Mouse (Mus musculus) megakaryocyte progenitor cell, adult 5-6 weeks (primary cell): ENCODE measurements around the gene Zfp579. TPM values are rescaled to one million over a fixed set of nuclear protein-coding genes. Genes with fewer than 3 reads are reported as not detected.
A peak's percentile ranks its signal among the peaks of the same experiment; 100 is the strongest.
"Not testable (repeated sequence)": the region's sequence is repeated elsewhere in the genome, so short reads cannot be mapped to it uniquely, and the experiment has no call there.

Source experiments
- ATAC-seq: replicated peaks from 2 replicates; pipeline ENCODE4 v1.8.0; 2016; ENCODE audit warnings: mild to moderate bottlenecking, moderate TSS enrichment, inconsistent platforms; ENCODE audit not compliant: poor library complexity
- total RNA-seq, 2 experiments: library from RNA; stranded (forward) in 1 of 2; stranded (reverse) in 1 of 2; fragments of 157-497, 149-512 nt in 1 of 2; fragments of 200-1000 nt in 1 of 2; gene quantifications; 2 replicates each; pipeline versions ENCODE4 v1.2.3 to v1.2.4; 2015 to 2017

The Zfp579 gene
- total RNA-seq (2015): 11.1 and 14.3 TPM in 2 replicates
- 2.7 and 4.2 TPM in 2 replicates for total RNA-seq (2017)

- ATAC-seq: peak; percentile 91
Measured at GRCm38 (mm10) chr7:4996003-4996895, at the start of gene Zfp579. TSS of gene Zfp579 (minus strand) at chr7:4996158.

- peak; percentile 42 for ATAC-seq
Measured at GRCm38 (mm10) chr7:5044981-5045380, 49.0 kb upstream of the Zfp579 start.

GRCm38 (mm10) chr7:5038940-5039339, 43.0 kb upstream of the Zfp579 start:
- ATAC-seq: no peak

- peak; percentile 91 for ATAC-seq
Measured at GRCm38 (mm10) chr7:5038109-5038732, 42.3 kb upstream of the Zfp579 start, which contains the start of gene Zfp784. TSS of gene Zfp784 (minus strand) at chr7:5038446.

- no peak for ATAC-seq
Measured at GRCm38 (mm10) chr7:5037467-5037866, 41.5 kb upstream of the Zfp579 start.

GRCm38 (mm10) chr7:5037026-5037425, 41.1 kb upstream of the Zfp579 start:
- no peak for ATAC-seq

GRCm38 (mm10) chr7:5036136-5036535, 40.2 kb upstream of the Zfp579 start:
- ATAC-seq: no peak

GRCm38 (mm10) chr7:5035628-5036027, 39.7 kb upstream of the Zfp579 start:
- ATAC-seq: no peak

GRCm38 (mm10) chr7:5033818-5034217, 37.9 kb upstream of the Zfp579 start, which contains the start of gene 4632433K11Rik:
TSS of gene 4632433K11Rik (plus strand) at chr7:5034118.
- no peak for ATAC-seq

GRCm38 (mm10) chr7:5031496-5031895, 35.5 kb upstream of the Zfp579 start:
- no peak for ATAC-seq

- no peak for ATAC-seq
Measured at GRCm38 (mm10) chr7:5030554-5031275, 34.8 kb upstream of the Zfp579 start.

- no peak for ATAC-seq
Measured at GRCm38 (mm10) chr7:5029946-5030345, 34.0 kb upstream of the Zfp579 start.

- no peak for ATAC-seq
Measured at GRCm38 (mm10) chr7:5029543-5029942, 33.6 kb upstream of the Zfp579 start.

GRCm38 (mm10) chr7:5021197-5021596, 25.2 kb upstream of the Zfp579 start:
- no peak for ATAC-seq

- ATAC-seq: 0 out of 2 replicates have a peak, but pooled peaks have one; percentile 5
Measured at GRCm38 (mm10) chr7:5020685-5021084, 24.7 kb upstream of the Zfp579 start.

- peak; percentile 79 for ATAC-seq
Measured at GRCm38 (mm10) chr7:5020000-5020681, 24.2 kb upstream of the Zfp579 start, which contains the start of the genes Zfp865 and Ccdc106. TSS of gene Zfp865 (plus strand) at chr7:5020376. TSS of gene Ccdc106 (plus strand) at chr7:5020553.

- not testable (repeated sequence) for ATAC-seq
Measured at GRCm38 (mm10) chr7:5019576-5019975, 23.6 kb upstream of the Zfp579 start.

GRCm38 (mm10) chr7:5017931-5018330, 22.0 kb upstream of the Zfp579 start:
- no peak for ATAC-seq

GRCm38 (mm10) chr7:5017352-5017751, 21.4 kb upstream of the Zfp579 start:
- no peak for ATAC-seq

- ATAC-seq: no peak
Measured at GRCm38 (mm10) chr7:5016920-5017319, 21.0 kb upstream of the Zfp579 start.
